Mouse (Mus musculus) lung, adult 18-20 months (tissue): ENCODE data around the gene Slc35f6.
A peak's percentile ranks its signal among the peaks of the same experiment; 100 is the strongest.
"Not testable (repeated sequence)": the region's sequence is repeated elsewhere in the genome, so short reads cannot be mapped to it uniquely, and the experiment has no call there.

Experiments used
- DNase-seq, 2 experiments: peaks; one replicate each; pipeline ENCODE4 v3.0.0; 2022; ENCODE audit warnings: mixed read lengths in 2 of 2

Slc35f6 gene

DNA sequence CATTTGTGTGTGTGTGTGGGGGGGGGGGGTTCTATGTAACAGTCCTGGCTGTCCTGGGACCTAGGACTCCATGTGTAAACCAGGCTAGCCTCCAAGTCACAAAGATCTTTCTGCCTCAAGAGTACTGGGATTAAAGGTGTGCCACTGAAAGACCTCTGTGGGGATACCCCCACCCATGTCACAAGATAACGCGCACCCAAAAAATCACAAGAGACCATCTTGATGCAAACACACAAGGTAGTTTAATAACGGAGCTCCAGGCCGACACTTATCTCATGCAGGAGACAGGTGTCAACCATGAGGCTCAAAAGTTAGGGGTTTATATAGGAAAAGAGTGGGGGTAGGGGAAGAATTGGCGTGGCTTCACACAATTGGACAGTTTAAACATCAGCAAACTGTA lies 13.1 kb downstream of the Slc35f6 start:
- no peak for DNase-seq

DNA sequence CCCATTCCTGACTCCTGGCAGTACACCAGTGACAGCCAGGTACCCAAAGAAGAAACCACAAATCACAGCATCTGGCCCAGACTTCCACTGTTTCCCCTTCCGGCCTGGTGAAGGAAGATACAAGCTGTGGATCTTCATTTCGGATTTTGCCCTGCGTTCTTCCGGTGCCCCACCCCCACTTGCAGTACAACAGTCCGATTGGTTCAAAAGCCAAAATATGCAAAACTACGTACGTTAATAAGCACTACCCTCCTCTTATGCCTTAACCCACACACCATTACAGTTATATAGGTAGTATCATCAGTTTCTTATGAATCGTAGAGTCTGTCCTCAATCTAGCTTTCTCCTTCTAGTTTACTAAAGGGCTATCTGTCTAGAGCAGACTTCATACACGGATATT lies 17.6 kb downstream of the Slc35f6 start:
- no peak for DNase-seq

DNA sequence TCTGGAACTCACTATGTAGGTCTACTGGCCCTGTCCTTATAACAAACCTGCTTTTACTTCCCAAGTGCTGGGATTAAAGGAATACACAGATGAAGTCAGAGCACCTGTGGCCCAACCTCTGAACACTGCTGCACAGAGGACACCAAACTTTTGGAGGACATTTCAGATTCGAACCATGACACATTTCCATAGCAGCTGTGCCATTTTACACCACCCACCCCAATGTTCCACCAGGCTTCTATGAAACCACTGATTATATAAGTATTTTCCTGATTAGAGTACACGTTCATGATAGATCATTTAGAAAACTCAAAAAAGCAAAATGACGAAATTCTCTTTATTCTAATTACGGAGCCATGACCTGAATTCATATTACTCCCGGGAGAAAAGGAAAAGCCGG lies 18.2 kb downstream of the Slc35f6 start:
- DNase-seq, result no peak

- peak; percentile 92 to 97 for DNase-seq
Measured at GRCm38 (mm10) chr5:30666391-30667195, 18.9 kb downstream of the Slc35f6 start, which contains the start of gene Cenpa. Gene Cenpa (plus strand): TSS chr5:30666777.

DNA sequence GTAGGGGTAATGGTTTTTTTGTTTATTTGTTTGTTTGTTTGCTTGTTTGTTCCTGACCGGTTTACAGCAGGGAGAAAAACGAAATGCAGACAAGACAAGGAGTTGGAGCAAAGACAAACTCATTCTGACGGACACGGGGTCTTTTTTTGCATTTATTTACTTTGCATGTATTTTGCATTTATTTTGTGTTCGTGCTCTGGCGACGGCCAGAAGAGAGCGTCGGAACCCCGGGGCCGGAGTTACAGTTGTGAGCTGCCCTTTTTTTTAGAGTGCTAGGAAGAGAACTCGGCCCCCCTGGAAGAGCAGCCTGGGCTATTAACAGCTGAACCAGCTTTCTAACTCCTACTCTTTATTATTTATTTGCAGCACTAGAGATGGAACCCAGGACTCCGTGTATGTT lies 19.5 kb downstream of the Slc35f6 start:
- no peak for DNase-seq

DNA sequence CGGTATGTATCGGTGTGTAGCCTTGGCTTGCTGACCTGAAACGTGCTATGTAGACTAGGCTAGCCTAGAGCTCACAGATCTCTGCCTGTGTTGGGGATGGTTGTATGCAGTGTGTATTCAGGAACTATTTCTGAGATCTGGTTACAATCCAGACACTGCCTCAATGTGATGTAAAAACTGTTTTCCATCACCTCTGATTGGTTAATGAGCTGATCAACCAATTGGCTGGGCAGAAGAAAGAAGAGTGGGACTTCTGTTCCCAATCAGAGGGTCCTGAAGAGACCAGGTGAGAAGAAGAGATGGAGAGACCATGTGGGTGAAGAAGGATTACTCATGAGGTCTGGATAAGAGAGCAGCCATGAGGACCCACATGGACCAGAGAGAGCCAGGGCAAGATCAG lies 20.0 kb downstream of the Slc35f6 start:
- DNase-seq, result no peak

DNA sequence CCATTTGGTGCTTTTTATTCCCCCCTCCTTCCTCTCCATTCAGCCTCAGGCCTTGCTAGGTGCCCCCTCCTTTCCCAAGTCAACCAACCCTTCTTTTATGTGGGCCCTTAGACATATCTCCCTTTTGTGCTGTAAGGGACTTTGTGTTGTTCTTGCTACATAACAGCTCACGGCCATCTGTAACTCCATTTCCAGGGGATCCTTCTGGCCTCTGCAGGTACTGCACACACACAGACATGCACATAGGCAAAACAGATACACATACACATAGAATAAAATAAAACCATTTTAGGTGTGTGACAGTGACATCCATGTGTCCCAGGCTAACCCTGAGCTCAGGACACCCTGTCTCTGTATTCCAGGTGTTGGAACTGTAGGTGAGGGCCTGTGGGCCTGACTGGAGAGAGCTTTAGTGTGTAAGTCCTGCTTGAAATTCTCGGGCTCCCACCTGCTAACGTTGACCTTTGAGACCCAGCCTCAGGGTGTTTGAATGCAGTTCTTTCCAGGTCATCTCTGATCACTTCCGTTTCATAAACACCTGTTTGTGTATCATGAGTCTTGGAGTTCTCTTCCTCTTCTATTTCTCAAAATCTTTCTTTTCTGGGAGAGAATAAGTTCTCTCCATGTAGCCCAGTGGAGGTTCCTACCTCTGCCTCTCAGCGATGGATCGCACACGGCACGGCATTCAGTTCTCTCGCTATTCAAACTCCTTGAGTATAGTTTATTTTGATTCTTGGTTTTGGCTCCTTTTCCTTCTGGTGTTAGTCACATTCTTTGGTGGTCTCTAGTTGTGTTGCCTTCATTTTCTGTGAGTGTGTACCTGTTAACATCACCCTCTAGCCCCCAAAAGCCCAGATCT lies 21.1 kb downstream of the Slc35f6 start:
- DNase-seq, result no peak

DNA sequence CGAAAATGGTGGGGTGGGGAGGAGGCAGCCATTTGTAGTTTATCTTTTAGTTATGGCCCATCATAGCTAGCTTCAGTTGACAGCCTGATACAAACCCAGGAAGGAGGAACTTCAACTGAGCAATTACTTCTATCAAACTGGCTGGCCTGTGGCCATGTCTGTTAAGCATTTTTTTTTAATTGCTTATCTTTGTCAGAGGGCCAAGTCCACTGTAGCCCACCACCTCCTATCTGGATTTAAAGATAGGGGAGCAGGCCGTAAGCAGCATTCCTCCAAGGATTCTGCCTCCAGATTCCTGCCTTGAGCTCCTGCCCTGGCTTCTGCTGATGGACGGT lies 21.7 kb downstream of the Slc35f6 start:
- DNase-seq, result no peak

- DNase-seq, result no peak
Measured at GRCm38 (mm10) chr5:30670091-30670490, 22.4 kb downstream of the Slc35f6 start.

- no peak for DNase-seq
Measured at GRCm38 (mm10) chr5:30674001-30674400, 26.3 kb downstream of the Slc35f6 start.

DNA sequence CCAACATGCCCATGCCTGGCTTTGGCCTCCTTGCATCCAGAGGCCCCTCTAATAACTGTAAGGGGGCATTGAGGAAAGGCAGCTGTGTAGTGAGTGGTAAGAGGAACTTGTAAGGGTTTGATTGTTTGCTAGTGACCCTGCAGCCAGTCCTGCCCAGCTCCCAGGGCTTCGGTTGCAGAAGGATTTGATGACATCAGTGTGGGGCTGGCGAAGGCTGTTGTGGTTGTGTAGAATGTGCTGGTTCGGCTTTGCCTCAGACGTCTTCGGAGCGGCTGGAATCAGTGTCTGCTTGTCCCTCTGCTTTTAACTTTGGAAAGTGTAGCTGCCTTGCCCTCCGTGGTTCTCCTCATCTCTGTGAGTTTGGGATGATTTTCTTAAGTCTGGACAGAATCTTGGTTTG lies 29.1 kb downstream of the Slc35f6 start:
- DNase-seq, result no peak

GRCm38 (mm10) chr5:30678069-30678468 lies 30.3 kb downstream of the Slc35f6 start:
- not testable (repeated sequence) for DNase-seq

- DNase-seq, result no peak
Measured at GRCm38 (mm10) chr5:30678722-30679296, 31.1 kb downstream of the Slc35f6 start.

GRCm38 (mm10) chr5:30679593-30679992 lies 31.9 kb downstream of the Slc35f6 start:
- DNase-seq, result no peak

GRCm38 (mm10) chr5:30681970-30682369 lies 34.2 kb downstream of the Slc35f6 start:
- no peak for DNase-seq

- no peak for DNase-seq
Measured at GRCm38 (mm10) chr5:30682967-30683600, 35.4 kb downstream of the Slc35f6 start.

DNA sequence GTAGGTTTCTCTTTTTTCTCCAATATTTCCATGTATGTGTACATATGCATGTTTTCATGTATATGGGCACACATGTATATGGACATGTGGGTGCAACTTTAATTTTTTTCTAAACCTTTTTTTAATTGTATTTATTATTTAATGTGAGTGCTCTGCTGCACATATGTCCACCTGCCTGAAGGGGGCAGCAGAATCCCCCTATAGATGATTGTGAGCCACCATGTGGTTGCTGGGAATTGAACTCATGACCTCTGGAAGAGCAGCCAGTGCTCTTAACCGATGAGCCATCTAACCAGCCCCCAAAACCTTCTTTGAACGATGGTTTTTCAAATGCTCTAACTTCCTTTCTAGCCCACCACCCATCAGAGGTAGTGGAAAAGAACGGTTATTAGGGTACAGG lies 36.3 kb downstream of the Slc35f6 start:
- no peak for DNase-seq

- DNase-seq, result no peak
Measured at GRCm38 (mm10) chr5:30686781-30687180, 39.0 kb downstream of the Slc35f6 start.

DNA sequence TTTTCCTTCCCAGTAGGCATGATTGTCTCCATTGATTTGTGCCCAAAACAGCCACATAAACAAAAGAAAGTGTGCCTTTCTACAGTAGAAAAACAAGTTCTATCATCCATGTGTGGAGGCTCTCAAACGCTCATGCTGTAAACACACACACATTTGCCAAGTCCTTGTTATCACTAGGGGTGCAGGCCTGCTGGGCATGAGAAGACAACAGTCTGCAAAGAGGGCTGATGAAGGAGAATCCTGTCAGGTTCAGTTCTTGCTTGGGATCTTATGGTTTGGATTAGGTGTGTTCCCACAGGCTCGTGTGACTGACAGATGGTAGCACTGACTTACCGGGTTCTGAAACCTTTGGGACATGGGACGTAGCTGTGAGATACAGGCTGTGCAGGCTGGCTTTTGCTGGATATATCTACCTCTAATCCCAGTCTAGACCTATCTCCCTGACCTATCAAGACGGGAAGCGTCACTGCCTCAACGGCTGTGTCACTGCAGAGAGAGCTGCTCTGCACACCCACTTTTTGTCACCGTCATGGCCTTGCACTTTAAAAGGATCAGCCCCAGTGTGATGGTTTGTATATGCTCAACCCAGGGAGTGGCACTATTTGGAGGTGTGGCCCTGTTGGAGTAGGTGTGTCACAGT lies 52.7 kb downstream of the Slc35f6 start:
- no peak for DNase-seq

GRCm38 (mm10) chr5:30701373-30701772 lies 53.6 kb downstream of the Slc35f6 start:
- DNase-seq, result not testable (repeated sequence)

DNA sequence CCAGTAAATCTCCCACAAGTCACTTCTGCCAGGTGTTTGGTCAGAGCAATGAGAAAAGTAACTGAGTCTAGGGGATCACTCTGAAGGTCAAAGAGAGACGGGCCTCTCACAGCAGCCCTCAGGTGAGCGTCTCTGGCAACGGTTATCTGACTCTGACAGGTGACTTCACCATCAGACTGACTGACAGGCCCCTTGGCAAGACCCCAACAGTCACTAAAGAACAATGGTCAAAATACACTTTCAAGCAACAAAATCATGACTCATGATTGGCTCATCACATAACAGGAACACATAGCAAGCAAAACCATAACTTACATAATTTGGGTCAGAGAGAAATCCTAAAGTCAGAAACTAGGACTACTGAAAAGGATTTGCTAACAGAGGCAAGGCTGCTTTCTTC lies 54.1 kb downstream of the Slc35f6 start:
- no peak for DNase-seq
